Mouse (Mus musculus): ENCODE measurements around the gene Saa4. TPM values are rescaled to one million over a fixed set of nuclear protein-coding genes. Genes with fewer than 3 reads are reported as not detected.

Saa4 gene
- total RNA-seq, 1 experiment: not detected

DNA sequence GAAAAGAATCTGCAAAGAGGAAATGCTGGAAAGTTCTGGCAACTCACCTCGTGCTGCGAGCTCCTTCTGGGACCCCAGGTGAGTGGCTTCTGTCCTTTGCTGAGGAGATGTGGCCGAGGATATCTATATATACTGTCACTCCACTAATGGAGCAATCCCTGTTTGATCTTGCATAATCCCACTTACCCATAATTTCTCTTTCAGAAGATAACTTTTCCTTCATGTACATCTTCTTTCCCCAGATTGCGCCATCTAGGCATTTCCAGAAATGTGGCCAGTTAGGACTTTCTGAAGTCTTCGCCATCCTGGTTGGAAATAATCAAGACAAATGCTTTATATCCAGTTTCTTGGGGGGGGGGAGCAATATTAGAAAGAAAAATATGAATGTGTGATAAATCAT lies 16.8 kb downstream of the Saa4 start, which contains the start of gene Saa3:
Saa3 (minus strand) TSS at position 101 of the 400 bp plus-strand sequence.
- H3K4me3 ChIP-seq (ENCODE audit: insufficient read depth in 1 of 2, low read depth in 1 of 2, low read length in 2 of 2, poor library complexity in 1 of 2, severe bottlenecking in 1 of 2): no peak within 1 kb of the TSS
- DNase-seq (ENCODE audit: low read depth, low spot score): no peak
- TF ChIP-seq CHD2 (IDR thresholded peaks at IDR 0.05; ENCODE audit: low read depth, low read length): no peak
- TF ChIP-seq ZNF384 (IDR thresholded peaks at IDR 0.05; ENCODE audit: low read depth, low read length): no peak
- no peak for TF ChIP-seq MAFK (IDR thresholded peaks at IDR 0.05; ENCODE audit: insufficient read depth, low read depth, low read length)
- TF ChIP-seq HCFC1 (IDR thresholded peaks at IDR 0.05; ENCODE audit: borderline replicate concordance, insufficient read depth, low read length): no peak
- TF ChIP-seq ZC3H11A (IDR thresholded peaks at IDR 0.05; ENCODE audit: borderline replicate concordance, low read depth, low read length): no peak
- no peaks in the 10 kb centered on the region for H3K4me1 ChIP-seq (ENCODE audit: control insufficient read depth in 2 of 2, insufficient read depth in 2 of 2, low read length in 2 of 2, poor library complexity in 1 of 2)
- no peak within 1 kb of the TSS for H3K27ac ChIP-seq (ENCODE audit: insufficient read depth, low read depth, low read length, poor library complexity, severe bottlenecking)
- no peaks in the 10 kb centered on the region for H3K9me3 ChIP-seq (ENCODE audit: control insufficient read depth, insufficient read depth, low read depth, low read length)
- in situ Hi-C loops (cut with MboI; ENCODE audit: low sequenced_read_pairs in 2 of 2, unreplicated experiment in 2 of 2): no loop called here
- no peak within 1 kb of the TSS for H3K9ac ChIP-seq (ENCODE audit: insufficient read depth, low read depth, low read length, poor library complexity, severe bottlenecking)
- no peaks in the 10 kb centered on the region for H3K36me3 ChIP-seq (ENCODE audit: control insufficient read depth, insufficient read depth, low read length, poor library complexity, severe bottlenecking)

GRCm38 (mm10) chr7:46714518-46714917 lies 17.9 kb downstream of the Saa4 start:
- H3K9ac ChIP-seq (ENCODE audit: insufficient read depth, low read depth, low read length, poor library complexity, severe bottlenecking): no peak overlapping the region

DNA sequence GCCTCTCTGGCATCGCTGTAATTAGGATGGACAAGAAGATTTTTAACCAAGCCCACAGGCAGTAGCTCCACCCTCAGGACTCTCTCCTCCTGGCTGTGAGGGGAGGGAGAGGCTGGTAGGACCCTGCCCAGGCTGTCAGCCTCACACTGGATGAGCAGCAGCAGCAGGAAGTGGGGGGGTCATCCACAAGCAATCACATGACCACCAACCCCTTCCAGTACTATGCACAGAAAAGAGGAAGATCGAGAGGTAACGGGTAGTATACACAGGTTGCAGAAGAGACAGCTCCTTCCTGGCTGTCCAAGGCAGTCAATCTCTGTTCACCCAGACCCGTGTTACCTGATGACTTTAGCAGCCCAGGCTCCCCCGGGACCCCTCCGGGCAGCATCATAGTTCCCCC lies 20.2 kb downstream of the Saa4 start:
- TF ChIP-seq HCFC1 (IDR thresholded peaks at IDR 0.05; ENCODE audit: borderline replicate concordance, insufficient read depth, low read length) (no peak), ZNF384 (IDR thresholded peaks at IDR 0.05; ENCODE audit: low read depth, low read length) (no peak), CHD2 (IDR thresholded peaks at IDR 0.05; ENCODE audit: low read depth, low read length) (no peak), ZC3H11A (IDR thresholded peaks at IDR 0.05; ENCODE audit: borderline replicate concordance, low read depth, low read length) (no peak), MAFK (IDR thresholded peaks at IDR 0.05; ENCODE audit: insufficient read depth, low read depth, low read length) (no peak)
- in situ Hi-C loops (cut with MboI; ENCODE audit: low sequenced_read_pairs in 2 of 2, unreplicated experiment in 2 of 2): no loop called here
- Histone ChIP-seq H3K36me3 (ENCODE audit: control insufficient read depth, insufficient read depth, low read length, poor library complexity, severe bottlenecking) (peaks cover 2% of the 10 kb centered on the region; the same call in 1 of the 2 replicates), H3K4me1 (ENCODE audit: control insufficient read depth in 2 of 2, insufficient read depth in 2 of 2, low read length in 2 of 2, poor library complexity in 1 of 2) (no peaks in the 10 kb centered on the region), H3K4me3 (ENCODE audit: insufficient read depth in 1 of 2, low read depth in 1 of 2, low read length in 2 of 2, poor library complexity in 1 of 2, severe bottlenecking in 1 of 2) (no peak overlapping the region), H3K27ac (ENCODE audit: insufficient read depth, low read depth, low read length, poor library complexity, severe bottlenecking) (no peak overlapping the region), H3K9ac (ENCODE audit: insufficient read depth, low read depth, low read length, poor library complexity, severe bottlenecking) (no peak overlapping the region), H3K9me3 (ENCODE audit: control insufficient read depth, insufficient read depth, low read depth, low read length) (no peaks in the 10 kb centered on the region)
- DNase-seq (ENCODE audit: low read depth, low spot score): no peak

More at GRCm38 (mm10) chr7:46714518-46714917, 17.9 kb downstream of the Saa4 start:
- in situ Hi-C loops (cut with MboI; ENCODE audit: low sequenced_read_pairs in 2 of 2, unreplicated experiment in 2 of 2): no loop called here
- TF ChIP-seq ZC3H11A (IDR thresholded peaks at IDR 0.05; ENCODE audit: borderline replicate concordance, low read depth, low read length) (peak; percentile 56; the same call in 1 of the 2 replicates), MAFK (IDR thresholded peaks at IDR 0.05; ENCODE audit: insufficient read depth, low read depth, low read length) (no peak)
- no peak overlapping the region for H3K27ac ChIP-seq (ENCODE audit: insufficient read depth, low read depth, low read length, poor library complexity, severe bottlenecking)
- H3K36me3 ChIP-seq (ENCODE audit: control insufficient read depth, insufficient read depth, low read length, poor library complexity, severe bottlenecking): no peaks in the 10 kb centered on the region
- no peaks in the 10 kb centered on the region for H3K4me1 ChIP-seq (ENCODE audit: control insufficient read depth in 2 of 2, insufficient read depth in 2 of 2, low read length in 2 of 2, poor library complexity in 1 of 2)
- H3K9me3 ChIP-seq (ENCODE audit: control insufficient read depth, insufficient read depth, low read depth, low read length): no peaks in the 10 kb centered on the region
- no peak overlapping the region for H3K4me3 ChIP-seq (ENCODE audit: insufficient read depth in 1 of 2, low read depth in 1 of 2, low read length in 2 of 2, poor library complexity in 1 of 2, severe bottlenecking in 1 of 2)
- peak; percentile 78 for DNase-seq (ENCODE audit: low read depth, low spot score)

GRCm38 (mm10) chr7:46710390-46710844 lies 22.0 kb downstream of the Saa4 start, which contains the start of gene Saal1:
Saal1 (minus strand) TSS chr7:46710680.
- Histone ChIP-seq H3K4me3 (ENCODE audit: insufficient read depth in 1 of 2, low read depth in 1 of 2, low read length in 2 of 2, poor library complexity in 1 of 2, severe bottlenecking in 1 of 2) (peak within 1 kb of the TSS; percentile 87), H3K36me3 (ENCODE audit: control insufficient read depth, insufficient read depth, low read length, poor library complexity, severe bottlenecking) (peaks cover 7% of the 10 kb centered on the region), H3K4me1 (ENCODE audit: control insufficient read depth in 2 of 2, insufficient read depth in 2 of 2, low read length in 2 of 2, poor library complexity in 1 of 2) (no peaks in the 10 kb centered on the region), H3K9ac (ENCODE audit: insufficient read depth, low read depth, low read length, poor library complexity, severe bottlenecking) (peak within 1 kb of the TSS; percentile 92), H3K27ac (ENCODE audit: insufficient read depth, low read depth, low read length, poor library complexity, severe bottlenecking) (no peak within 1 kb of the TSS), H3K9me3 (ENCODE audit: control insufficient read depth, insufficient read depth, low read depth, low read length) (no peaks in the 10 kb centered on the region)
- TF ChIP-seq ZNF384 (IDR thresholded peaks at IDR 0.05; ENCODE audit: low read depth, low read length) (no peak), CHD2 (IDR thresholded peaks at IDR 0.05; ENCODE audit: low read depth, low read length) (no peak), ZC3H11A (IDR thresholded peaks at IDR 0.05; ENCODE audit: borderline replicate concordance, low read depth, low read length) (no peak), HCFC1 (IDR thresholded peaks at IDR 0.05; ENCODE audit: borderline replicate concordance, insufficient read depth, low read length) (no peak), MAFK (IDR thresholded peaks at IDR 0.05; ENCODE audit: insufficient read depth, low read depth, low read length) (no peak)
- in situ Hi-C loops (cut with MboI; ENCODE audit: low sequenced_read_pairs in 2 of 2, unreplicated experiment in 2 of 2): no loop called here
- peak; percentile 80 for DNase-seq (ENCODE audit: low read depth, low spot score)
